Mouse (Mus musculus) MEL (cell line): ENCODE results near the gene Nipa1. TPM values are rescaled to one million over a fixed set of nuclear protein-coding genes. Genes with fewer than 3 reads are reported as not detected.

Source experiments
- DNase-seq: peaks from one replicate; pipeline ENCODE4 v3.0.0; 2011; ENCODE audit warnings: low read depth, low spot score
- H3K27ac ChIP-seq: 2 replicates; pipeline ENCODE4 v1.5.1; 2012; ENCODE audit warnings: low read depth, mild to moderate bottlenecking, control low read depth, low read length, moderate library complexity; ENCODE audit not compliant: control insufficient read depth
- H3K27me3 ChIP-seq, 2 experiments: fragments of 150-350 bp in 1 of 2; sonication (generic) in 1 of 2; 2 replicates each; pipeline ENCODE4 v1.6.1; 2012; ENCODE audit warnings: low read length in 2 of 2, mild to moderate bottlenecking in 2 of 2, improper control_type of control experiment in 1 of 2, moderate library complexity in 1 of 2; ENCODE audit not compliant: insufficient read depth in 2 of 2, control insufficient read depth in 1 of 2
- H3K36me3 ChIP-seq, 2 experiments: 2 replicates each; pipeline ENCODE4 v1.6.1; 2012 to 2014; ENCODE audit warnings: low read length in 2 of 2, improper control_type of control experiment in 1 of 2, inconsistent platforms in 1 of 2, mild to moderate bottlenecking in 1 of 2; ENCODE audit not compliant: insufficient read depth in 2 of 2, control insufficient read depth in 1 of 2
- H3K4me1 ChIP-seq, 2 experiments: fragments of 150-350 bp in 1 of 2; sonication (generic) in 1 of 2; 2 replicates each; pipeline ENCODE4 v1.6.1; 2012; ENCODE audit warnings: low read length in 2 of 2, improper control_type of control experiment in 1 of 2, mild to moderate bottlenecking in 1 of 2; ENCODE audit not compliant: insufficient read depth in 2 of 2, control insufficient read depth in 1 of 2
- H3K4me3 ChIP-seq, 2 experiments: fragments of 150-350 bp in 1 of 2; sonication (generic) in 1 of 2; 2 replicates each; pipeline ENCODE4 v1.5.1; 2012; ENCODE audit warnings: low read depth in 2 of 2, low read length in 2 of 2, mild to moderate bottlenecking in 2 of 2, moderate library complexity in 2 of 2, control low read depth in 1 of 2, improper control_type of control experiment in 1 of 2; ENCODE audit not compliant: control insufficient read depth in 1 of 2, insufficient read depth in 1 of 2
- H3K79me2 ChIP-seq: 2 replicates; pipeline ENCODE4 v1.6.1; 2012; ENCODE audit warnings: mild to moderate bottlenecking, low read length, moderate library complexity; ENCODE audit not compliant: control insufficient read depth, poor library complexity, insufficient read depth
- H3K9ac ChIP-seq: 2 replicates; pipeline ENCODE4 v1.6.1; 2012; ENCODE audit warnings: low read depth, mild to moderate bottlenecking, control low read depth, low read length, moderate library complexity; ENCODE audit not compliant: control insufficient read depth, poor library complexity, severe bottlenecking
- H3K9me3 ChIP-seq: fragments of 150-350 bp; sonication (generic); replicated peaks from 2 replicates; pipeline ENCODE4 v1.6.1; 2012; ENCODE audit warnings: mild to moderate bottlenecking, low read length, improper control_type of control experiment, moderate library complexity; ENCODE audit not compliant: insufficient read depth
- BHLHE40 ChIP-seq: IDR thresholded peaks from 2 replicates; pipeline ENCODE4 v1.6.1; 2012; ENCODE audit warnings: low read depth, mild to moderate bottlenecking, inconsistent platforms, low read length, improper control_type of control experiment, borderline replicate concordance
- CHD2 ChIP-seq: IDR thresholded peaks from 2 replicates; pipeline ENCODE4 v1.6.1; 2011; ENCODE audit warnings: low read length, improper control_type of control experiment
- CTCF ChIP-seq, 3 experiments: IDR thresholded peaks in 2 of 3; conservative IDR thresholded peaks in 1 of 3; 2 replicates each; pipeline ENCODE4 v1.5.1; 2011 to 2012; ENCODE audit warnings: low read length in 3 of 3, low read depth in 2 of 3, mild to moderate bottlenecking in 2 of 3, improper control_type of control experiment in 1 of 3, inconsistent platforms in 1 of 3, mixed read lengths in 1 of 3, moderate library complexity in 1 of 3; ENCODE audit not compliant: control insufficient read depth in 1 of 3, insufficient read depth in 1 of 3, poor library complexity in 1 of 3, severe bottlenecking in 1 of 3
- ELF1 ChIP-seq: IDR thresholded peaks from 2 replicates; pipeline ENCODE4 v1.6.1; 2014; ENCODE audit warnings: low read depth, mild to moderate bottlenecking, inconsistent platforms, low read length, improper control_type of control experiment, moderate library complexity
- ETS1 ChIP-seq: IDR thresholded peaks from 2 replicates; pipeline ENCODE4 v1.6.1; 2012; ENCODE audit warnings: low read depth, mild to moderate bottlenecking, inconsistent platforms, low read length, improper control_type of control experiment, moderate library complexity
- GABPA ChIP-seq: IDR thresholded peaks from 2 replicates; pipeline ENCODE4 v1.6.1; 2012; ENCODE audit warnings: low read depth, mild to moderate bottlenecking, inconsistent platforms, low read length, improper control_type of control experiment, moderate library complexity
- HCFC1 ChIP-seq: IDR thresholded peaks from 2 replicates; pipeline ENCODE4 v1.6.1; 2012; ENCODE audit warnings: low read depth, mild to moderate bottlenecking, inconsistent platforms, low read length, improper control_type of control experiment, moderate library complexity
- KAT2A ChIP-seq: conservative IDR thresholded peaks from 2 replicates; pipeline ENCODE4 v1.6.1; 2012; ENCODE audit warnings: low read depth, low read length, improper control_type of control experiment, inconsistent platforms
- MYC ChIP-seq: IDR thresholded peaks from 2 replicates; pipeline ENCODE4 v1.6.1; 2011; ENCODE audit warnings: low read depth, mild to moderate bottlenecking, low read length, improper control_type of control experiment, moderate library complexity
- NELFE ChIP-seq: IDR thresholded peaks from 2 replicates; pipeline ENCODE4 v1.6.1; 2011; ENCODE audit warnings: low read depth, low read length, improper control_type of control experiment
- POLR2A ChIP-seq, 2 experiments: IDR thresholded peaks; 2 replicates each; pipeline ENCODE4 v1.6.1; 2011 to 2012; ENCODE audit warnings: low read length in 2 of 2, mild to moderate bottlenecking in 2 of 2, control low read depth in 1 of 2, improper control_type of control experiment in 1 of 2, low read depth in 1 of 2, moderate library complexity in 1 of 2; ENCODE audit not compliant: control insufficient read depth in 1 of 2, insufficient read depth in 1 of 2, poor library complexity in 1 of 2
- POLR2AphosphoS2 ChIP-seq: IDR thresholded peaks from 2 replicates; pipeline ENCODE4 v1.6.1; 2011; ENCODE audit warnings: low read length, improper control_type of control experiment
- POLR2AphosphoS5 ChIP-seq: IDR thresholded peaks from 2 replicates; pipeline ENCODE4 v1.6.1; 2012; ENCODE audit warnings: low read depth, borderline replicate concordance, mild to moderate bottlenecking, inconsistent platforms, low read length, moderate library complexity, mixed read lengths
- RAD21 ChIP-seq: IDR thresholded peaks from 2 replicates; pipeline ENCODE4 v1.6.1; 2011; ENCODE audit warnings: mild to moderate bottlenecking, low read depth, low read length, improper control_type of control experiment
- RCOR1 ChIP-seq: IDR thresholded peaks from 2 replicates; pipeline ENCODE4 v1.6.1; 2012; ENCODE audit warnings: low read depth, mild to moderate bottlenecking, inconsistent platforms, low read length, improper control_type of control experiment
- SIN3A ChIP-seq: IDR thresholded peaks from 2 replicates; pipeline ENCODE4 v1.6.1; 2012; ENCODE audit warnings: low read length, improper control_type of control experiment, inconsistent platforms
- TBP ChIP-seq: IDR thresholded peaks from 2 replicates; pipeline ENCODE4 v1.8.0; 2011; ENCODE audit warnings: low read depth, low read length, improper control_type of control experiment
- TCF12 ChIP-seq: IDR thresholded peaks from 2 replicates; pipeline ENCODE4 v1.6.1; 2014; ENCODE audit warnings: low read depth, mild to moderate bottlenecking, inconsistent platforms, low read length, improper control_type of control experiment, moderate library complexity
- USF1 ChIP-seq: IDR thresholded peaks from 2 replicates; pipeline ENCODE4 v1.6.1; 2014; ENCODE audit warnings: low read depth, mild to moderate bottlenecking, inconsistent platforms, low read length, improper control_type of control experiment, moderate library complexity
- ZC3H11A ChIP-seq: IDR thresholded peaks from 2 replicates; pipeline ENCODE4 v1.6.1; 2012; ENCODE audit warnings: low read depth, mild to moderate bottlenecking, inconsistent platforms, low read length, improper control_type of control experiment
- ZKSCAN1 ChIP-seq: IDR thresholded peaks from 2 replicates; pipeline ENCODE4 v1.6.1; 2012; ENCODE audit warnings: low read depth, mild to moderate bottlenecking, inconsistent platforms, low read length, improper control_type of control experiment, moderate library complexity
- ZMIZ1 ChIP-seq: IDR thresholded peaks from 2 replicates; pipeline ENCODE4 v1.6.1; 2012; ENCODE audit warnings: low read depth, mild to moderate bottlenecking, inconsistent platforms, low read length, improper control_type of control experiment, moderate library complexity
- ZNF384 ChIP-seq: IDR thresholded peaks from 2 replicates; pipeline ENCODE4 v1.6.1; 2012; ENCODE audit warnings: low read depth, mild to moderate bottlenecking, inconsistent platforms, low read length, improper control_type of control experiment
- polyA plus RNA-seq, 2 experiments: library from polyadenylated mRNA; stranded (reverse) in 1 of 2; unstranded in 1 of 2; fragments of >175 nt in 1 of 2; fragments of >200 nt in 1 of 2; gene quantifications; 2 replicates each; pipeline versions ENCODE4 v1.2.1 to v1.2.4; 2012; ENCODE audit warnings: low replicate concordance in 2 of 2, low read depth in 1 of 2; ENCODE audit not compliant: insufficient read length in 2 of 2, insufficient read depth in 1 of 2, missing spikeins in 1 of 2
- total RNA-seq: library from RNA; depleted of rRNA; stranded (reverse); fragments of 300-350 nt; gene quantifications from 2 replicates; pipeline ENCODE4 v1.2.3, GENCODE M21; 2012

The Nipa1 gene
- total and polyA plus RNA-seq, 3 experiments = 13.0 to 14.8 TPM; not detected in 1

DNA sequence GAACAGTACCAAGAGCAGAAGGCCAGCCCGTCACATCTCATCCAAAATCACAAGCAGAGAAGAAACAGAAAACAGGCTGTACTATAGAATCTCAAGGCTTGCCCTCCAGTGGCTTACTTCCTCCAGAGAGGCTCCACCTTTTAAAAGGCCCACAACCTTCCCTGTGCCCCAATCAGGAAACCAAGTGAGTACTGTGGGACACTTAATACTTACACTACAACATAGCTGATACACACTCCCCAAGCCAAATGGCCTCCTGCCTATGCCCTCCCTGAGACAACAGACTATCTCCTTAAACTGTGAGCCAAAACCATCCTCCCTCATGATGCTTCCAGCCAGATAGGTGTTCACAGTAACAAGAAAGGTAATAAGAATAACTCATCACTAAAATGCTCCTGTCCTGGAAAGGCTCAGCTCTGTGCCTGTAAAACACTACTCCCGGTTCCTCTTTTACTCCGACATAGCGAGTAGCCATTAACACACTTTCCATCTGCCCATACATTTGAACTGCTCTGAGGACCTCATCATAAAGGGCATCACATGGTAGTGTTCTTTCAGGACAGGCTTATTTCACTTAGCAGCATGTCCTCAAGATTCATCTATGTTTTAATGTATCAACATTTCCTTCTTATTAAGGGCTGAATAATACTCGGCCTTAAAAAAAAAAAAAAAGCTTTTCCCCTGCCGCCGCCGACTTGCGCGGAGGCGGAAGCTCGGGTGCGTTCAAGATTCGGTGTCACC, 6.3 kb downstream of the Nipa1 start:
- Histone ChIP-seq H3K79me2 (peaks cover under 1% of the 10 kb centered on the region; the same call in 1 of the 2 replicates), H3K27me3 (no peaks in the 10 kb centered on the region), H3K9me3 (no peaks in the 10 kb centered on the region), H3K4me3 (peak overlapping the region; percentile 13 to 34), H3K27ac (peak overlapping the region; percentile 92), H3K4me1 (peaks cover 28 to 31% of the 10 kb centered on the region in 2 experiments), H3K9ac (peak overlapping the region; percentile 69), H3K36me3 (peaks cover 0 to 43% of the 10 kb centered on the region in 2 experiments; a peak in 2 of 4 replicates)
- peak; percentile 80 for DNase-seq
- TF ChIP-seq ETS1 (no peak), SIN3A (peak; percentile 43), POLR2A (IDR thresholded peaks at IDR 0.05; ENCODE audit: control insufficient read depth in 1 of 2, insufficient read depth in 1 of 2, low read depth in 1 of 2, low read length in 2 of 2, poor library complexity in 1 of 2) (peak in 1 of 2 experiments; percentile 49; a peak in 1 of 4 replicates), USF1 (no peak), KAT2A (no peak), RCOR1 (no peak), ZNF384 (peak; percentile 76; the same call in 1 of the 2 replicates), CTCF (IDR thresholded peaks at IDR 0.05 in 2 of 3, conservative IDR thresholded peaks at IDR 0.05 in 1 of 3; ENCODE audit: control insufficient read depth in 1 of 3, insufficient read depth in 1 of 3, low read depth in 2 of 3, low read length in 3 of 3, poor library complexity in 1 of 3, severe bottlenecking in 1 of 3) (no peak), GABPA (no peak), CHD2 (no peak), BHLHE40 (no peak), ZKSCAN1 (no peak), ELF1 (peak; percentile 53; the same call in 1 of the 2 replicates), TCF12 (no peak), MYC (peak; percentile 56; the same call in 1 of the 2 replicates), ZC3H11A (no peak), POLR2AphosphoS2 (no peak), TBP (0 out of 2 replicates have a peak, but pooled peaks have one; percentile 12), POLR2AphosphoS5 (no peak), NELFE (0 out of 2 replicates have a peak, but pooled peaks have one; percentile 33), RAD21 (no peak), HCFC1 (no peak; the same call in 1 of the 2 replicates), ZMIZ1 (0 out of 2 replicates have a peak, but pooled peaks have one; percentile 25)
